Mouse (Mus musculus) embryonic fibroblast, embryonic 13.5 days (primary cell): ENCODE results near the gene Prkcsh.

ENCODE experiments used
- CTCF ChIP-seq: IDR thresholded peaks from 2 replicates; pipeline ENCODE4 v1.5.1; 2011; ENCODE audit warnings: mild to moderate bottlenecking, control low read depth, low read length, moderate library complexity, borderline replicate concordance; ENCODE audit not compliant: insufficient read depth
- POLR2A ChIP-seq: IDR thresholded peaks from 2 replicates; pipeline ENCODE4 v1.6.1; 2011; ENCODE audit warnings: low read depth, mild to moderate bottlenecking, control low read depth, low read length, moderate library complexity

GRCm38 (mm10) chr9:21954635-21955034 is 48.0 kb upstream of the Prkcsh start:
- TF ChIP-seq CTCF (no peak), POLR2A (no peak)
